Mouse (Mus musculus) embryo, embryonic 11.5 days (tissue): ENCODE data around the gene Extl2.

Source experiments
- DNase-seq: peaks from one replicate; pipeline ENCODE4 v3.0.0-alpha.2; 2012; ENCODE audit warnings: low read depth, low spot score

Extl2 gene

DNA sequence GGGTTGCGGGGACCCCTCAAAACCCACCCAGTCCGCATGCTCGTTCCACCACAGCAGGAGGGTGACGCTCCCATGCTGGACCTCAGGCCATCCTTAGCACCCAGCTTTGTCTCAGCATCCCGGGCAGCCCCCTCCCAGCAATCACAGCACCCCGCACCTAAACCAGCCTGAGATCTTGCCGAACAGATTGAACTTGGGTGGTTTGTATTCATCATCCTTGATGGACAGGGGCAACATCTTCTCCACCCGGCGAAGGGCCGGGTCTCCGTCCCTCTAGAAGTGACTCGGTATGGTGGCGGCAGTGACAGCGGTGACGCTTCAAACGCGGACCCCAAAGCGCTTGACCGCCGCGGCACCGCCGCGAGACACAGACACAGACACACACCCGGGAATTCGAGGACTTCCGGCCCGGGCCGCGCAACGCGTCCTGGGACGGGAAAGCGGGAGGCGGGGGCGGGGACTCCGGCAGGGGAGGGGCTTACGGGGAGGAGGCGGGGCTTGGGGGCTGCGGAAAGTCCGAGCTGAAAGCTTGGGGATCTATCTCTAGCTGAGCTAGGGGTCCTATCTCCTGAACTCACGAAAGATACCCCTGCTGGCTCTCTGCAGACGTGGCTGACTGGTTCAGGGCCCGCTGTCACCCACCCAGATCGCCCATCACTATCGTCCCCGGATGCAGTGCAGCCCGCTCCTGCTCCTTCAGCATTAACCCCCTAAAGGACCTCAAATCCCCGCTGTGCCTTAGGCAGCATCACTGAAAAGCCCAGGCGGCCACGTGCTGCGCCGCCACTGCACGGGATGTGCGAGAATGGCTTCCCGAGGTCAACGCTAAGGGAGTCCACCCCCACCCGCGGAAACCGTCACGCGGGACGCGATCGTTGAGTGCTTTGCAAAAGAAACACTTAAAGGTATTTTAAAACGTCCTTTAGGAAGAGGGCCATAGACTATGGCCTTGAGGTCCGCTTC is at the start of gene Extl2, which contains the start of gene Slc30a7:
Gene Extl2, plus strand, starts transcription at position 485 of the 963 bp plus-strand sequence.
Gene Slc30a7, minus strand, starts transcription at position 429 of the 963 bp plus-strand sequence.
- peak; percentile 74 for DNase-seq

DNA sequence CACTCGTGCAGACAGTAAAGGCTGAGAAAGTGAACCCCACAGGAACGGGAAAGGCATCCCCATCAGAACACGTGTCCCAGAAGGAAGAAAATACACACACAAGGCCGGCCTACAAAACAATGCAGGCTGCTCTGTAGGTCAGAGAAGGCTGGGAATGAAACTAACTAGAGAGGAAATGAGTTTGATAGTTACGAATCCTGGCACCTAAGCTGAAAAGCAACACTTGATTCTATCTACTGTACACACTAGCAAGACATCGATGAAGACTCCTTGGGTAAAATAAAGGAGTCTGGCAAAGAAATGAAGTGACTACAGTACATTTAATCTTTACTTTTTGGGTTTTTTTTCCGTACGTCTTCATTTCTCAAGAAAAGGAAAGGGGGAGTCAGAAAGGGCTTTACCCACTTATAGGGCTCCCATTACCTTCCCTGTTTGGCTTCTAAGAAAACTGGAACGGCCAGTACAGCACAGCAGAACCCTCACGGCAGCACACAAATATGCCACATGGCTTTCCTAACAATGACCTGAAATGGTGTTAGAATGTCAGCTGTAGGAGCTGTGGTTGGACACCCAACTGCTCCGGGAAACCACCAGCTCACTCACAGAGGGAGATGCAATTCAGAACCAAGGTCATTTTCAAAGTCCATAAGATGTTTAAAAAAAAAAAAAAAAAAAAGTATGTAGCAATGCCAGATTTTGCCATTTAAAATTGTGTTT is 45.8 kb upstream of the Extl2 start:
- no peak for DNase-seq

DNA sequence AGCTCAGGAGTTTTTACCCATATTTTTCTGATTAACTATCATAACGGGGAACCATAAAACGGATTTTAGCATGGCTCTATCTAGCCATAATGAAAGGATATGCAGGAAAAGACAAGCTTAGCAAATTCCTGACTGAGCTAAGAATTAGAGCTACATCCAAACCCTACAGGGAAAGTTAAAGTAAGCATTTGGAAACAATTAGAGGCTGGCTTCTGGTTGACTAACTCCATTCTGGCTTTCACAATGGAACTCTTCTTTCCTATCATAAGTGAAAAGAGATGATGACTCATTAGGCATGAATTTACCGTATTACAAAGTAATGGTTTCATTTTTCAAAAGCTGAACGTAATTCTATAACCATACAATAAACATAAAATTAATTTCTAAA is 45.2 kb upstream of the Extl2 start:
- no peak for DNase-seq

DNA sequence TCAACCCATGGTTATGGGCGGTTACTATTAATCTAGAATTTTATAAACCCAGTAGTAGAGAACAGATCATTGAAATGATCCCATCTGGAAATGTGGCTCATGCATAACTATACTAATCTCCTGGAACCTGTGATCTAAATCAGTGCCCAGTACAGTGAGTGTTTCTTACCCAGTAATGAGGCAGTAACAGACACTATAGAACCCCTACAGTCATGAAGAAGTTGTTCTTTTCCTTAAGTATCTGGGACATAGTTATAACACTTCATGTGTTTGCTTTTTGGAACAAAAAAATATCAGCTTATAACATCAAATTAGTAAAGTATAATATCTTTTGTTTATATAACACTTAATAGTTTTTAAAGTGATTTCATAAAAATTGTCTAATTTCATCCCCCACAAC is 43.7 kb upstream of the Extl2 start:
- DNase-seq, result no peak

DNA sequence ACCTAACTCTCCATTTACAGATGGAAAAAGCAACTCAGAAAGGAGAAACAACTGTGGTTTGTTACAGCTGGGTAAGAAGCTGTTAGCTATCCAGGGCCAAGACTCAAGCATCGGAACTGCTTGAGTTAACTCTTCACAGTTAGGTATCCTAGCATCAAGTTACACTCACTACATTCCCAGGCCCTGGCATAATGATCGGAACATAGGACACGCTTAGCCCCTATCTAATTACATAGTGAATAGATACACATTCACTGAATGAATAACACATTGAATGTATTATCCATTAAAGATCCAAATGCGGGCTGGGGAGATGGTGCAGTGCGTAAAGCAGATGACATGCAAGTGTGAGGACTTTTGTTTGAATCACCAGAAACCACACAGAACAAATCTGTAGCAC is 43.2 kb upstream of the Extl2 start:
- DNase-seq, result no peak

DNA sequence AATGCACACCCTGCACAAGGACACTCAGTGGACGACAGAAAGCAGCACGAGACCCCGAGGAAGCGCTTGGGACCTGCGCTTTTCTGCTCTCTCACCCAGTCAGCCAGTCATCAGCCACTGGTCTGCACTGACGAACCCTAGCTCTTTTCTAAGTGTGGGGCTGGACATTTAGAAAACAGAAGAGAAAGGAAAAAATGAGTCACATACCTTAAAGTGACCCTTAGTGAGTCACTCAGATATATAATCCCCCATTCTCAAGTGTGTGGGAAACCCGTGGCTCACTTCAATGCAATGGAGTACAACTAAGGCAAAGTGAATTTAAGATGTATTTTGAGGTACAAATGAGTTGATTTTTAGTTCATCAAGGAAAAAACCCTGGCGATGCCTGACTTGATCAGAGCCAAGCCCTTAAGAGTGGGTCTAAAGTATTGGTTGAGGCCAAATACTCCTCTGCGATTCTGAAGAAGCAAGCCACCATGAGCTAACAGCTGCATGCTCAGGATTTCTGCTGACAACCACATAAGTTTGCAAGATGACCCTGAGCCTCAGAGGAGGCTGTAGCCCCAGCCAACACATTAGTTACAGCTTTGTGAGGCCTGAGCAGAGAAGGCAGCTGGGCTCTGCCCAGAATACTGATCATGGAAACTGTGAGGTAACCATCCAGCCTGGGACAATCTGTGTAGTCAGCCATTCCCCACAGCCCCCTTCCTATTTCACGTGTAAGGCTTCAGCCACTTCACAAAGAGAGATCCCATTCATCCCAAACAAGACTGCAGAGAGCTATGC is 38.3 kb upstream of the Extl2 start:
- no peak for DNase-seq

DNA sequence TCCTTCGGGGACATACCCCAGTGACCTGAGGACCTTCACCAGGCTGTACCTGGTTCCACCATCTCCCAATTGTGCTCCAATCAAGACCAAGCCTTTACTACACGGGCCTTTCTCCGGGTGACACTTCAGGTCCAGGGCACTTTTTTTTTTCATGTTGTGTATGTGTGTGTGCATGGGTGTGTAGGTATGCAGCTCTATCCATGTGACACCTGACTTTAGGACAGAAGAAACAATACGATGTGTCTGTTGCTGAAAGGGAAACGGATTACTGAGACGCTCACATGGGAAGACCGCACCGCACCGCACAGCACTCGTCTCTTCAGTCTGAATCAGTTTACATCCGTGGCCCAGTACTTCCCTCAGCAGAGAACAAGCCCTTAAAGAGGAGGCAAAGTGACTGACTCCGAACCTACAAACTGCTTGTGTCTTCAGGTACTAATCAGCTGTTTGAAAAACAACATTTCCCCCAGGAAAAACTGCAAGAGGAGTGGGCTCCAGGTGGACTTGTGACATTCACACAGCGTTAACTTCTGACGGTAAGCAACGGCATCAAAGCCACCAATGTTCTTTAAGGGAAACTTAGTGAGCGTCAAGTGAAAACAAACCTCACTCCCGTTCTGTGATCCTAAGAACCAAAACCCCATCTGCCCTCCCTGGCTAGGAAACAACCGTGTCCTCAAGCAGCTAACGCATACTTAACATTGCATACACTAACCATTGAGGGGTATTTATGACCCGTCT is 36.0 kb upstream of the Extl2 start:
- DNase-seq, result no peak

DNA sequence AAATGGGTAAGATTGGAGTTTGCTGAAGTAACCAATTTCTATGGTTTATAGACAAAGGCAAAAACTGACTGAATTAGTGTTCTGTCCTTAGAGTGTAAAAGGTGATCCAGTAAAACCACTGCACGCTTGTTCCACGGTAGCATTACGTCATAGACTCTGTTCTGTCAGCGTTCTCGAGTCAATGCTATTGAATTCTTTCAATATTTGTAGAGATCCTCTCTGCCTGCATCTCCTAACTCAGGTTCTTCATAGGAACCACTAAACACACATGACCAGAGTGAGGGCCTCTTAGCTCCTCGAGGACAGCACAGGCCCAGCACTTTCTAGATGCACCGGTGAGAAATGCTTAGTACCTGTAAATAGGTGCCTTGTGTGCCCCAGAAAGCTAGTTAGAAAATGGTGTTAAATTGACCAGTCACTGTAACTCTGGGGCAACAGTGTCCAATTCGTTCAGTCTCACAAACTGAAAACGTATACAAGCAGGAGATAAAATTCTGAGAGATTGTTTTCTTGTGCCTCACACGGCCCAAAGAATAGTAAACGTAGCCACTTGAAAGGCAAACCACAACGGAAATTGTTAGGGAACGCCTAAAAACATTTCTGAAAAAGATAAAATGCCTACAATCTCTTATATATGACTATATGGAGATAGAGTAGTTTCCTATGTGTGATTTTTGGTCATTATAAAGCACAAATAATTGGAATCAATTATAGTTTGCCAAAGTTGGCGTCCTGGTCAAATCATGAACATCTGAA is 35.2 kb upstream of the Extl2 start:
- DNase-seq, result no peak

DNA sequence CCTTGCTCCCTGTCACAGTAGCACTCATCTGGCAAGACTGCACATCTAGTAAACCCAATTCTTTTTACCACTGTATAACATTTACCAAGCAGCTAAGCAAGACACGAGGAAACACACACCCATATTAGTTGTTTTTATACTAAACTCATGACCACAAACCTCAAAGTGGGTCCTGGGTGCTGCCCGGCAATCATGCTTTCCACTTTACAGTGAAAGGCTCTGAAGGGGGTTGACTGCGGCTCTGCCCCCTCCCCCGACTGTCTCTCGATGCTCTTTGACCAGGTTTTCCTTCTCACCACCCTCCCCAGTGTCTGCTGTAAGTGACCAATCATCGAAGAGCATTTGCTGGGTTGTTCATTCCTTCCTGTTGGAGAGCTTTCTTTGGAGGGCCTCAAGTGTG is 33.0 kb upstream of the Extl2 start:
- no peak for DNase-seq

DNA sequence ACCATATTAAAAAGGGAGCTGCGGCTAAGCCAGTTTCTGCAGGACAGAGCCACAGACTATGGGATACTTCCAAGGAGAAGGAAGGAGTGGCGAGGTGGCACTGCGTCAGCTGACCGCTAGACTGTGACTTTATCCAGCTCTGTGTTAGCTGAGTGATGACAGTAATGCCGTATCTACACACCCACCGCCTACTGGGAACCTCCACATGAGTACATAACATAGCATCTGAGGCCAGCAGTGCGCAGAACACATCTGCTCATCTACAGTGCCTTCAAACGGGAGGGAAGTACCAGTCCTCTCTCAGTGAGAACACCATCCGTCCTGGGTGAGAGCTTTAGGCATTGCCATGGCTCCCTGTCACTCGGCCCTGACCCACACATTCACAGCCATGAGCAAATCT is 32.3 kb upstream of the Extl2 start:
- DNase-seq, result no peak

DNA sequence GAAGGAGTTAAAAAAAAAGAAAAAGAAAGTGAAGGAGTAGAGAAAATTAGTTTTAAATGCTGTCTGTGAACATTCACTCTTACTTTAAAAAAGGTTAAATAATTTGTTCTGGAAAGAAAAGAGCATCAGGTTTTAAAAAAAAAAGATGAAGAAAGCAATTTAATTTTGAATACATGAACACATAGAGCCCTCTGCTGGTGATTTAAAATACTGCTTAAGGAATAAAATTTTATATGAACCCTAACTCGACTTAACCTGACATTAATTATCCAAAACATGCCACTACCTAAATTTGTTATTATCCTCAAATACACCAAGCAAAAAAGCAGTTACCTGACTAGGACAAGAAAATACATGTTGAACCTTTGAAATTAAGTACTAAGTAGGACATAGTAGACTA is 28.3 kb upstream of the Extl2 start:
- peak; percentile 26 for DNase-seq

DNA sequence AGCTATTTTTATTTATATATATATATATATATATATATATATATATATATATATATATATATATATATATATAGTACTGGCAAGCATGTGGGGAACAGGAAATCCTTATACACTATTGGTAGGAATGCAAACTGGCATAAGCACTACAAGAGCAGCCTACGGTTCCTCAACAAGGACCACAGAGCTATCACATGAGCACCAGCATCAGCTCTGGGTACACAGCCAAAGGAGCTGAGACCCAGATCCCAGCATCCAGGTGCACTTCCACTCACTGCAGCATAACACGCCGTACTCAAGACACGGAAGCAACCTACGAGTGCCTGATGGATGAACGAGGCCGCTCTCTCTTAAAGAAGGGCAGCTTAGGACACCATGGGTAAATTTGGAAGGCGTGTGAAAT is 24.0 kb upstream of the Extl2 start:
- DNase-seq, result no peak

DNA sequence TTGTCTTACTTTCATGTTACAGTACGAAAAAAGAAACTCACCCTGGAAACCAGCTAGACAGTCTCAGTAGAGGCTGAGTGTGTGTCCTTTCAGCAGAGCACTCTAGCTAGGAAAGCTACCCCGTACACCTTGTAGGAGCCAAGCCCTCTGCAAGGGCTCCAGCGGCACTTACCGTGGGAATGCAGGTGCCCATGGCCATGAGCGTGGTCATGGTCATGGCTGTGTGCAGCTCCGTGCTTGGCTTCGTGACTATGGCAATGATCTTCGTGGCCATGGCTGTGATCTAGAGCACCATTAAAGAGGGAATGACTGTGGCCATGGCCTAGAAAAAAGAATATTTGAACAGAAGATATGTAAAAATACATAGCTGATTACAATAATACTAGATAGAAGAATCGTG is 22.6 kb upstream of the Extl2 start:
- DNase-seq, result no peak

DNA sequence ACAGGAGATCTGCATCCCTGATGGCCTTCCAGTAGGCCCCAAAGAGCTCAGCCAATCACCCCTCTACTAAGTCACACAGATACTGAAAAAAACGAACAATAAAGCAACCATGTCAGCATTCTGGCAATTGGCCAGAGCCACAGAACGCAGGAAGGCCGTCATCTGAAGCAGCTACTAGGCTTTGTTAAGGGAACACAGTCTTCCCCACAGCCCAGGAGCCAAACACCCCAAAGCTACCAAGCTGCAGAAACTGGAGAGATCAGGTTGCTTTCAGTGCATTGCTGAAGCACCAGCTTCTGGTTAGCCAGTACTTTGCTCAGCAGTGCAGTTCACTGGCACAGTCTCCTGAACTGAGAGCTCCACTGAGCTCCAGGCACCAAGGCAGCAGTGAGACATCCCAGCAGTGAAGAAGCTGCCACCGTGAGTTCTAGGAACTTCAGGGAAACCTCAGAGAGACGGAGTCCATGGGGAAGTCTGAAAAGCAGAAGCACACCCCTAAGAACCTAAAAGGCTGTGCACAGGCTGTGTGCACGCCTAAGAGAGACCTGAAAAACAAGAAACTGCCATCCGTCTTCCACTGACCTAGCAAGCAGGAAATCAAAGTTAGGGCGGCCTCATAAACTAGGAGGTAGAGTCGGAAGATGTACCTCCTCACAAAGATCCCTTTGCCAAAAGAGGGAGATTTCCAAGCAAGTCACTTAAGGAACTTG is 21.9 kb upstream of the Extl2 start:
- DNase-seq, result no peak

DNA sequence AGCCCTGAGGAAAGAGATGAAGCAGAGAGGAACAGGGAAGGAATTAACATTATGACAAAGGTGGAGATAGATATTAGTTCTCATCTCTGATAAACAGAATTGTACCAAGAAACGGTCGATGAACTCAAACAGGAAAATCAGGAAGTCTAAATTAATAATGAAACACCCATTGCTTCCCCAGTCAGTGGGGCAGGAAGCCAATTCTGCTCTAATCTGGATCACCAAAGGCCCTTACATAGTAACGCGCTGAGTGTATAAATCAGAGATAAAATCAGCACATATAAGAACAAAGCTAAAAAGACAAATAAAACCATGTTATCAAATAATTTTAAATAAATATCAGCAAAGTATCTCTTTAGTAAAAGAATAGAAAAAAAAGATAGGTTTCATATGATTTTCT is 15.2 kb upstream of the Extl2 start:
- DNase-seq, result no peak

DNA sequence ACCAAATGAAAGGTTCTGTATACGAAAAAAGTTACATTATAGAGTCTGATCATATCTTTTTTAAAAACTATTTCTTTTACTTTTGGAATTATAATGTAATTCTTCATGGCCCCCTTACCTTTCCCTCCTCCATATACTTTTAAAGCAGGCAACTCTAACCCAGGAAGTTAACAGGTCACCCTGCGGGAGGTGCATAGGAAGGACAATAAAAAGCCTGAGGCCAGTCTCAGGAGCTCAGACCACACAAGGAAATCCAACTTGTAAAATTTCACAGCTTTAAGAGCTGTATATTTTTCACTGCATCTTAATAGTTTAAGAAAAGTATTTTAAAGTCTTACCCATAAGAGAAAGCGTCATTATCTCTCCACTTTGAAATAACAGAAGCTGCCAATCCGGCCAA is 14.7 kb upstream of the Extl2 start:
- no peak for DNase-seq

DNA sequence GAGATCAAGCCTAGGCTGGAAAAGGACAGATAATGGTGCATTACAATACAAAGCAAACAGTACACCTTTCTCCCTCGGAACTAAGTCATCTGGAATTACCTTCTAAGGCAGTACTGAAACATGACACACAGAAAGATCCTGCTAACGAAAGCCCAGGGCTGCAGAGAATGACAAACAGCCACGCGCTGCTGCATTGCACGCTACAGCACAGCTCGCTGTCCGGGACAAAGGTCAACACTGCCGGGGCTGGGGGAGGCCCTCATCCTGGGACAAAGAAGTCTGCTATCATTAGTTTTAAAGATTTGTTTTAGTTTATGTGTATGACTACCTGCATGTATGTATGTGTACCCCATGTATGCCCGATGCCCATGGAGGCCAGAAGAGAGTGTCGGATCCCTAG is 14.2 kb upstream of the Extl2 start:
- no peak for DNase-seq

DNA sequence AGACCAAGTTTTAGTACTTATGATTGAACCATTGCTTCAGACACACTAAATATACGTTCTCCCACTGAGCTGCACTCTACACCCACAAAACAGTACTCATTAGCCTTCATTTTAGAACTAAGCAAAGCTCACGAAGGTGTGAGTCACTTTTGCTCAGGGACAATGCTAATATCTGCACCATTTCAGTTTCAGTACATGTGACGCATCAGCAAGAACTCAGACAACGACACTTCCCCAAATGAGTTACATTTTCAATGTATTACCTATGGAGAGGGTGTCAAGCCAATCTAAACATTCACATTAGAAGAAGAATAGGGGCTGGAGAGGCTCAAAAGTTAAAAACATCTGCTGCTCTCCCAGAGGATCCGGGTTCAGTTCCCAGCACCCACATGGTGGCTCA is 10.3 kb upstream of the Extl2 start:
- no peak for DNase-seq

DNA sequence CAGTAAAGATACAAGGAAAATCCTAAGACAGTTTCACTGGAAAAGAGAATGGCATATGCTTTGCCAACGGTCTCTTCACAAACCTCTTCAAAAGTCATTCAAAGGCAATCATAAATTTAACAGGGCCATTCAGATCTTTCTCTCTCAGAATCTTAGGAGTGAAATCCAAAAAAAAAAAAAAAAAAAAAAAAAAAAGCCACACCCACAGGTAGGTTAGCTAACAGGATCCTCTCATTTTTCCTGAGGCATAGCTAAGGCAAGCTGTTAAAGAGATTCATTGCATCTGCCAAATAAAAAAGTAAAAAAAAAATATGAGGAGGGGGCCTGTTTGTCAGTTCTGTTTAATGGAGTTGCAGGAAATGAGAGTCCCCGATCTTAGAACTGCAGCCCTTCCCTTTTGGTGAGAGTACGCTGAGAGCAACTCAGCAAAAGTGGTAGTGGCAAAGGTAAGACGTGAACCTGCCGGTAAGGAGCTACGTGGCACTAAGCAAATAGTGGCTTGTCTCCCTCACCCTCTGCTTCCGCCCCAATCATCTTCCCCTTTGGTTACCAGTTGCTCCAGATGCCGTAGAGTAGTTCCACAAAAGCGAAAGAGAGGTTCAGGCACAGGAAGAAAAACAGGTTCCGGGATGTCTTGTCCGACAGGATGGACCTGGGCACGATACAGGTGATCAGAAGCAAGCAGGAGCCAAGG is 831 bp upstream of the Extl2 start:
- no peak for DNase-seq
